Mouse (Mus musculus): ENCODE measurements around the gene Cmtm1.

DNA sequence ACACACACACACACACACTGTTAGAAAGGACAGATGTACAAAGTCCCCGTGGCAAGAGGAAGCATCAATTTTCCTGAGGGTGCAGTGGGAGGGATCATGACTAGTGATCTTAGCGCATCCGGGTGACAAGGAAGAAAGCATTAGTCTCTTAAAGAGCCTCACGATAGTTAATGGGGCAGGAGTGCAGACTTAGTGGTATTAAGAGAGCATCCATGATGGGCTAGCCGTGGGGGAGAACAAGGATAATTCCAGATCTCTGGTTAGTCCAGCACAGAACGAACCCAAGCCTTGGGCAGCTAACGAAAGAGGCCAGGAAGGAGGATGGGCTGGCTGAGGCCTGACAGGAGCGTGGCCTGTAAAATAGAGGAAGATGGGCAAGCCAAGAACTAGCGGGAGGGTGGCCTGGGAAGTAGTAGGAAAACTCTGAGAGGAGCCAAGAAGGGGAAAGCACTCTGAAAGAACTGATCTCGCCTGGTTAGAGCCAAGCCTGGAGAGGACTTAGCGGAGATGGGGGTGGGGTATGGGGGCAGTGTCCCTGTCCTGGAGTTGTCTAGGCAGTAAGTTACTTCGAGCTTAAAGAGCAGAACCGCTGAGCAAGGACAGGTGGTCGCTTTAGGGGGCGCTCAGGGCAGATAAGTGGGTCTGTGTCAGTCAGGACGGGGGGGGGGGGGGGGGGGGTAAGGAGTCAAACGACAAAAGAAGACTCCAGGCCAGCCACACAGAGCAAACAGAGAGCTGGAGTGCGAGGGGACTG lies 29.5 kb upstream of the Cmtm1 start, which contains the start of gene Cmtm3:
- no peak for TF ChIP-seq GATA1 (IDR thresholded peaks at IDR 0.05; ENCODE audit: low read length)
- TF ChIP-seq TAL1 (IDR thresholded peaks at IDR 0.05; ENCODE audit: low read length) = no peak

Data from erythroblast, embryonic 14.5 days (primary cell).